Mouse (Mus musculus) lung, embryonic 16.5 days (tissue): ENCODE results near the gene Lhfpl2. TPM values are rescaled to one million over a fixed set of nuclear protein-coding genes. Genes with fewer than 3 reads are reported as not detected.

Source experiments
- ATAC-seq: fragments of 200-750 bp; cut with Nextera tagmentation; 2 replicates; pipeline ENCODE4 v1.8.0; 2017; ENCODE audit warnings: low read depth, mild to moderate bottlenecking, moderate library complexity
- H3K27ac ChIP-seq: fragments of 300-500 bp; sonication (generic); 2 replicates; pipeline ENCODE4 v1.5.1; 2014; ENCODE audit warnings: mild to moderate bottlenecking, control low read depth, low read length
- H3K27me3 ChIP-seq: fragments of 300-500 bp; sonication (generic); 2 replicates; pipeline ENCODE4 v1.6.1; 2014; ENCODE audit warnings: low read depth, low read length, mixed read lengths; ENCODE audit not compliant: control insufficient read depth, insufficient read depth
- H3K36me3 ChIP-seq: fragments of 300-500 bp; sonication (generic); 2 replicates; pipeline ENCODE4 v1.6.1; 2014; ENCODE audit warnings: low read length; ENCODE audit not compliant: control insufficient read depth, insufficient read depth
- H3K4me1 ChIP-seq: fragments of 300-500 bp; sonication (generic); replicated peaks from 2 replicates; pipeline ENCODE4 v1.6.1; 2014; ENCODE audit warnings: low read length, mixed read lengths; ENCODE audit not compliant: control insufficient read depth, insufficient read depth
- H3K4me2 ChIP-seq: fragments of 300-500 bp; sonication (generic); 2 replicates; pipeline ENCODE4 v1.6.1; 2014; ENCODE audit warnings: low read depth, low read length, control low read depth
- H3K4me3 ChIP-seq: fragments of 300-500 bp; sonication (generic); 2 replicates; pipeline ENCODE4 v1.5.1; 2014; ENCODE audit warnings: mild to moderate bottlenecking, low read length, control low read depth
- H3K9ac ChIP-seq: fragments of 300-500 bp; sonication (generic); 2 replicates; pipeline ENCODE4 v1.6.1; 2014; ENCODE audit warnings: low read length, control low read depth
- H3K9me3 ChIP-seq: fragments of 300-500 bp; sonication (generic); 2 replicates; pipeline ENCODE4 v1.6.1; 2016; ENCODE audit warnings: low read length; ENCODE audit not compliant: control insufficient read depth
- WGBS: fragments of 180-500 bp; shearing (Covaris S2); extraction: QIAGEN DNeasy Blood & Tissue Kit; methylation state at CpG from one replicate; pipeline ENCODE4 v1.1.7; 2014; 5-methylcytosine and 5-hydroxymethylcytosine counted together
- polyA plus RNA-seq: library from polyadenylated mRNA; unstranded; fragments of >200 nt; fragmentation: Nextera tagmentation; extraction: Ambion mirVana; gene quantifications from 2 replicates; pipeline ENCODE4 v1.2.1, GENCODE M21; 2015

The Lhfpl2 gene
- polyA plus RNA-seq, 1 experiment from 2014 or later: 54.1 TPM

GRCm38 (mm10) chr13:94239488-94239887 lies 181.9 kb downstream of the Lhfpl2 start:
- H3K27ac ChIP-seq: no peak overlapping the region
- no peak overlapping the region for H3K9ac ChIP-seq
- H3K4me1 ChIP-seq: no peaks in the 10 kb centered on the region
- H3K27me3 ChIP-seq: no peaks in the 10 kb centered on the region
- H3K4me3 ChIP-seq: no peak overlapping the region
- ATAC-seq: no peak
- H3K4me2 ChIP-seq: no peak overlapping the region
- no peaks in the 10 kb centered on the region for H3K36me3 ChIP-seq
- 51% methylated on average over 4 of the region's 4 CpGs for WGBS
- H3K9me3 ChIP-seq: no peaks in the 10 kb centered on the region

GRCm38 (mm10) chr13:94240111-94240510 lies 182.5 kb downstream of the Lhfpl2 start:
- Histone ChIP-seq H3K9me3 (no peaks in the 10 kb centered on the region), H3K9ac (no peak overlapping the region), H3K36me3 (no peaks in the 10 kb centered on the region), H3K4me3 (no peak overlapping the region), H3K4me2 (no peak overlapping the region), H3K27me3 (no peaks in the 10 kb centered on the region), H3K4me1 (no peaks in the 10 kb centered on the region), H3K27ac (no peak overlapping the region)
- WGBS: 81% methylated on average over 6 of the region's 6 CpGs
- ATAC-seq: no peak

GRCm38 (mm10) chr13:94240873-94241272 lies 183.3 kb downstream of the Lhfpl2 start:
- Histone ChIP-seq H3K4me3 (no peak overlapping the region), H3K4me2 (no peak overlapping the region), H3K9ac (no peak overlapping the region), H3K4me1 (no peaks in the 10 kb centered on the region), H3K36me3 (no peaks in the 10 kb centered on the region), H3K9me3 (no peaks in the 10 kb centered on the region), H3K27me3 (no peaks in the 10 kb centered on the region), H3K27ac (no peak overlapping the region)
- 24% methylated on average over 5 of the region's 5 CpGs for WGBS
- ATAC-seq: no peak

DNA sequence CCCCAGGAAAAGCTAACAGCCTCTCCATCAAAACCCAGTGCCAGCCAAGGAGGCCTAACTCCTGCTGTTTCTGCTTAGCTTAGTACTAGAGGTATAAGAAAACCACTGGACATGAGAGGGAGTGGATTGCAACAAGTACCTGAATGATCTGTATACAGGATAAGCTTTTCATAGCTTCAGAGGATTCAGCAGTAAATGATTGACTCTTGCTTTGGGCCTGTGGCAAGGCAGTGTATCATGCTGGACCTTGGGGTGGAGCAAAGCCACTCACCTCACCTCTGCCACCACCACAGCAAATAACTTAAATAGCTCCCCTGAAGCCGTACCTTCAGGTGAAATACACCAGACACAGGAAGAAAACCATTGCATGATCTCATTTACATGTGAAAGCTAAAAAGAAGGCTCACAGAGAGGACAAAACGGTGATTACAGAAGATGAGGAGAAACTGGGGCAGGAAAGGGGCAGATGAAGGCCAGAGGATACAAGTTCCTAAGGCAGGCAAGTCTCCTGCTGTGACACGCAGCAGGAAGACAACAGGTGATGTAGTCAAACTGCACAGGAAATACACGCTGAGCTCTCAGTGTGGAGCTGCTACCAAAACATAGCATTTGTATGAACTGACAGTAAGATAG lies 184.4 kb downstream of the Lhfpl2 start:
- Histone ChIP-seq H3K4me1 (no peaks in the 10 kb centered on the region), H3K27ac (no peak overlapping the region), H3K4me2 (no peak overlapping the region), H3K27me3 (no peaks in the 10 kb centered on the region), H3K9me3 (no peaks in the 10 kb centered on the region), H3K4me3 (no peak overlapping the region), H3K36me3 (no peaks in the 10 kb centered on the region), H3K9ac (no peak overlapping the region)
- ATAC-seq: no peak
- WGBS: 56% methylated on average over 4 of the region's 4 CpGs

DNA sequence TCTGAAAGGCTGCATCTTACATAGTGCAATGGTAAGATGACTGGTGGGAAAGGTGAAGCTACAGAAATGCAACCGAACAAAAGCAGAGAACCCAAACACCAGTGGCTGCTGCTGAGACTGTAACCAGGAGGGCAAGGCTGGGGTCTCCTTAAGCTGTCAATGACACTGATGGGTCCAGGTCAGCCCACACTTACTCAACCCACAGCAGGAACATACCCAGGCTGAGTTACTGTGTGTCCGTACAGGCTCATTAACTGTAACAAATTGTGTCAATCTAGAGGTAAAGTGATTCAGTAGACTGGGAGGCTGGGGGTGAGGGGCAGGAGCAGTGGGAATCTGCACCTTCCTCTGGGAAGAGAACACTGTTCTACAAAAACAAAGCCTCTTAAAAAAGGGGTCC lies 185.3 kb downstream of the Lhfpl2 start:
- H3K4me2 ChIP-seq: no peak overlapping the region
- no peaks in the 10 kb centered on the region for H3K4me1 ChIP-seq
- no peak overlapping the region for H3K27ac ChIP-seq
- H3K9me3 ChIP-seq: no peaks in the 10 kb centered on the region
- ATAC-seq: no peak
- no peak overlapping the region for H3K9ac ChIP-seq
- 79% methylated on average over 2 of the region's 2 CpGs for WGBS
- H3K27me3 ChIP-seq: no peaks in the 10 kb centered on the region
- H3K4me3 ChIP-seq: no peak overlapping the region
- no peaks in the 10 kb centered on the region for H3K36me3 ChIP-seq

Other genes starting within 250 kb of the Lhfpl2 start
- 32.6 and 33.0 TPM in 2 replicates for gene Scamp1, start 228.1 kb downstream of the Lhfpl2 start, polyA plus RNA-seq